Mouse (Mus musculus) bone marrow, adult 2 months (tissue): ENCODE measurements around the gene Capn5. TPM values are rescaled to one million over a fixed set of nuclear protein-coding genes. Genes with fewer than 3 reads are reported as not detected.
A peak's percentile ranks its signal among the peaks of the same experiment; 100 is the strongest.

Source experiments
- H3K27ac ChIP-seq: fragments of 200-500 bp; 2 replicates; pipeline ENCODE4 v1.5.1; 2012; ENCODE audit warnings: low read depth, mild to moderate bottlenecking, control low read depth, inconsistent platforms, low read length; ENCODE audit not compliant: control insufficient read depth, poor library complexity, insufficient read depth
- H3K4me1 ChIP-seq: fragments of 200-500 bp; 2 replicates; pipeline ENCODE4 v1.6.1; 2011; ENCODE audit warnings: low read length; ENCODE audit not compliant: control insufficient read depth, insufficient read depth
- H3K4me3 ChIP-seq: fragments of 200-500 bp; replicated peaks from 2 replicates; pipeline ENCODE3; 2011; ENCODE audit warnings: mild to moderate bottlenecking, low read depth, low read length, control low read depth; ENCODE audit not compliant: control insufficient read depth
- CTCF ChIP-seq: fragments of 200-500 bp; IDR thresholded peaks from 2 replicates; pipeline ENCODE4 v1.5.1; 2011; ENCODE audit warnings: low read length, control low read depth; ENCODE audit not compliant: control insufficient read depth, insufficient read depth
- POLR2A ChIP-seq: fragments of 200-500 bp; IDR thresholded peaks from 2 replicates; pipeline ENCODE4 v1.6.1; 2011; ENCODE audit warnings: low read depth, mild to moderate bottlenecking, control low read depth, low read length, borderline replicate concordance; ENCODE audit not compliant: control insufficient read depth
- WGBS: fragments of 180-500 bp; shearing (Covaris S2); methylation state at CpG from one replicate; pipeline ENCODE4 v1.1.7; 2018; 5-methylcytosine and 5-hydroxymethylcytosine counted together
- polyA plus RNA-seq: library from polyadenylated mRNA; stranded (reverse); fragments of >200 nt; gene quantifications from 2 replicates; pipeline ENCODE4 v1.2.4, GENCODE M21; 2011; ENCODE audit warnings: low replicate concordance; ENCODE audit not compliant: missing spikeins, insufficient read depth, insufficient read length

Capn5 gene
- polyA plus RNA-seq, 1 experiment, result 17.2 TPM

GRCm38 (mm10) chr7:98104481-98105435, 73.3 kb downstream of the Capn5 start:
- Histone ChIP-seq H3K4me3 (no peak overlapping the region), H3K4me1 (no peaks in the 10 kb centered on the region), H3K27ac (no peak overlapping the region)
- 70% methylated on average over 16 of the region's 16 CpGs for WGBS
- TF ChIP-seq CTCF, result no peak
- no peak for TF ChIP-seq POLR2A

- Histone ChIP-seq H3K4me3 (no peak overlapping the region), H3K4me1 (no peaks in the 10 kb centered on the region), H3K27ac (no peak overlapping the region)
- no peak for TF ChIP-seq POLR2A
- no peak for TF ChIP-seq CTCF
- WGBS, result 77% methylated on average over 5 of the region's 5 CpGs
These were observed 74.2 kb downstream of the Capn5 start for GRCm38 (mm10) chr7:98103942-98104292.

GRCm38 (mm10) chr7:98103002-98103941, 74.8 kb downstream of the Capn5 start:
- H3K27ac ChIP-seq, result no peak overlapping the region
- 17% methylated on average over 25 of the region's 26 CpGs for WGBS
- peak; percentile 64 for TF ChIP-seq CTCF
- TF ChIP-seq POLR2A, result no peak
- no peaks in the 10 kb centered on the region for H3K4me1 ChIP-seq
- peak overlapping the region; percentile 57 for H3K4me3 ChIP-seq

- 94% methylated on average over 11 of the region's 11 CpGs for WGBS
These were observed 75.6 kb downstream of the Capn5 start for GRCm38 (mm10) chr7:98102488-98102887.

GRCm38 (mm10) chr7:98097557-98097956, 80.5 kb downstream of the Capn5 start:
- TF ChIP-seq POLR2A, result no peak
- TF ChIP-seq CTCF, result no peak
- no peak overlapping the region for H3K4me3 ChIP-seq
- peaks cover 2% of the 10 kb centered on the region for H3K4me1 ChIP-seq
- WGBS, result 86% methylated on average over 8 of the region's 8 CpGs
- no peak overlapping the region for H3K27ac ChIP-seq

More at GRCm38 (mm10) chr7:98102488-98102887, 75.6 kb downstream of the Capn5 start:
- TF ChIP-seq CTCF (no peak), POLR2A (no peak)
- no peak overlapping the region for H3K4me3 ChIP-seq
- no peaks in the 10 kb centered on the region for H3K4me1 ChIP-seq
- no peak overlapping the region for H3K27ac ChIP-seq

- Histone ChIP-seq H3K27ac (no peak overlapping the region), H3K4me3 (no peak overlapping the region), H3K4me1 (peaks cover 2% of the 10 kb centered on the region)
- 73% methylated on average over 4 of the region's 4 CpGs for WGBS
- TF ChIP-seq POLR2A (no peak), CTCF (peak; percentile 16; the same call in 1 of the 2 replicates)
These were observed 82.2 kb downstream of the Capn5 start for GRCm38 (mm10) chr7:98095852-98096251.

- Histone ChIP-seq H3K27ac (no peak overlapping the region), H3K4me3 (no peak overlapping the region), H3K4me1 (peaks cover 3% of the 10 kb centered on the region; the same call in 1 of the 2 replicates)
- no peak for TF ChIP-seq POLR2A
- peak; percentile 61 for TF ChIP-seq CTCF
- WGBS, result 45% methylated on average over 2 of the region's 2 CpGs
These were observed 91.7 kb downstream of the Capn5 start for GRCm38 (mm10) chr7:98086346-98086745.

GRCm38 (mm10) chr7:98085314-98085713, 92.8 kb downstream of the Capn5 start:
- Histone ChIP-seq H3K4me1 (peaks cover 3% of the 10 kb centered on the region; the same call in 1 of the 2 replicates), H3K27ac (no peak overlapping the region; the same call in 1 of the 2 replicates), H3K4me3 (peak overlapping the region; percentile 29)
- TF ChIP-seq CTCF (no peak), POLR2A (no peak)
- WGBS, result 18% methylated on average over 7 of the region's 7 CpGs
